Mouse (Mus musculus) ES-Bruce4 (cell line): Measurements from ENCODE around the gene Pabpn1l.

Experiments used
- CTCF ChIP-seq: IDR thresholded peaks from one replicate; pipeline ENCODE4 v1.8.1; 2011; ENCODE audit warnings: low read depth, low read length
- EP300 ChIP-seq: IDR thresholded peaks from 2 replicates; pipeline ENCODE4 v1.6.1; 2011; ENCODE audit warnings: low read depth, low read length; ENCODE audit not compliant: insufficient read depth
- POLR2A ChIP-seq: IDR thresholded peaks from one replicate; pipeline ENCODE4 v1.8.1; 2011; ENCODE audit warnings: low read length; ENCODE audit not compliant: insufficient read depth

GRCm38 (mm10) chr8:122617947-122618546, 4.5 kb downstream of the Pabpn1l start:
- TF ChIP-seq CTCF, result peak; percentile 57
- TF ChIP-seq EP300, result no peak
- TF ChIP-seq POLR2A, result no peak
